Mouse (Mus musculus): ENCODE measurements at regions not wholly inside any gene's neighbourhood (a gene's known extent, or its start where the extent isn't known, plus 50 kb on each side); places are given as distances from the start of the nearest gene placed in this dataset.

DNA sequence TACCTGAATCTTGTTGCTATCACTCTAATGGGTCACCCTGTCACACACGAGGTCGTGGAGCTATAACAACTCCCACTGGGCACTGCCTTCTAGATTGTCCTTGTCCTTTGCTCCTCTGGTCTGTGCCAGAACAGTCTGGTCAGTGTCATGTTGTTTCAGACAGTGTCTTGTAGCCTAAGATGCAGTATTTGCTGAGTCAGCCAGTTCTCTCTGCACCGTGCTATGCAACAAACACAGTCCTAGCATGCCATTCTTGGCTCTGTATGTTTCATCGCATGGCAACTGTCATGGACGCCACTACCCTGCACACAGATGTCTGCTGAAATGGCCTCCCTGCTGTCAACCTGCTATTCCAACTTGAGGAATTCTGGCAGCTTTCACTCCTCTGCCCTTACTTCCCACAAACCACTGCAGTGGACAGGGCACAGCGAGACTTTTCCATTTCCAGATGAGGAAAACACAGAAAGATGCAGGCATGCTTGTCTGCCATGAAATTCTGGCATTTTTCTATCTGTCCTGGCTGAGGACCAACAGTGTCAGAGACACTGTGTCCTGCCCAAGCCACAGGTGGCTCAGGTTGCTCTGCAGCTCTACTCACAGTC, 117.3 kb upstream of the Slc22a23 start:
- WGBS, result 53% methylated on average over 6 of the region's 6 CpGs
- no peaks in the 10 kb centered on the region for H3K9me3 ChIP-seq (replicated peaks)
- H3K4me1 ChIP-seq (replicated peaks), result peaks cover 23% of the 10 kb centered on the region
- no peak overlapping the region for H3K4me2 ChIP-seq
- H3K4me3 ChIP-seq, result no peak overlapping the region
- H3K36me3 ChIP-seq, result no peaks in the 10 kb centered on the region
- no peak overlapping the region for H3K27ac ChIP-seq
- ATAC-seq (replicated peaks; ENCODE audit: insufficient number of reproducible peaks, insufficient read depth, low FRiP score, low read depth), result no peak; the same call in 1 of the 2 replicates
- H3K27me3 ChIP-seq, result no peaks in the 10 kb centered on the region
- H3K9ac ChIP-seq, result no peak overlapping the region

- H3K36me3 ChIP-seq, result no peaks in the 10 kb centered on the region
- H3K4me3 ChIP-seq, result no peak overlapping the region
- WGBS, result 32% methylated on average over 4 of the region's 4 CpGs
- H3K27ac ChIP-seq, result no peak overlapping the region
- H3K4me1 ChIP-seq (replicated peaks), result peaks cover 23% of the 10 kb centered on the region
- no peaks in the 10 kb centered on the region for H3K9me3 ChIP-seq (replicated peaks)
- no peak for ATAC-seq (replicated peaks; ENCODE audit: insufficient number of reproducible peaks, insufficient read depth, low FRiP score, low read depth)
- no peak overlapping the region for H3K9ac ChIP-seq
- no peaks in the 10 kb centered on the region for H3K27me3 ChIP-seq
- H3K4me2 ChIP-seq, result no peak overlapping the region
These were observed 116.0 kb upstream of the Slc22a23 start for GRCm38 (mm10) chr13:34460969-34461368.

DNA sequence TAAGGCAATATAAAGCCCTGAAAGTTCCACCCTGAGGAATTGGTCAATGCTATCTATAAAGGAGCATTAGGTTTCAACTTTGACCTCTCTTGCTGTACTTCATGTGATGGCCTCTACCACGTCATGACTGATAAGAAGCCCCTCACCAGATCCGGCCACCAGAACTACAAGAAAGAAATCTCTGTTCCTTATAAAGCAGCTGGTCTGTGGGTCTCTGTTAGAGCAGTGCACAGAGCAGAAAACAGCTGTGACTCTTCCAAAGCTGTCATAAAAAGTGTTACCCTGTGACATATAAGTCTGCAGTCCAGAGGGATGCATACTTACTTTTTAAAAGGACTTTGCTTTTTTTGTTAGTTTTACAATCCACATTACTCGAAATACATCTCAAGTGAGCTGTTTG, 111.1 kb upstream of the Slc22a23 start:
- ATAC-seq (replicated peaks; ENCODE audit: insufficient number of reproducible peaks, insufficient read depth, low FRiP score, low read depth), result peak; percentile 31; the same call in 1 of the 2 replicates
- Histone ChIP-seq H3K4me1 (replicated peaks) (peaks cover 4% of the 10 kb centered on the region; the same call in 1 of the 2 replicates), H3K4me3 (no peak overlapping the region), H3K9me3 (replicated peaks) (no peaks in the 10 kb centered on the region), H3K36me3 (no peaks in the 10 kb centered on the region), H3K27ac (no peak overlapping the region), H3K4me2 (no peak overlapping the region), H3K9ac (no peak overlapping the region), H3K27me3 (no peaks in the 10 kb centered on the region)
- WGBS, result 44% methylated on average over 3 of the region's 3 CpGs

DNA sequence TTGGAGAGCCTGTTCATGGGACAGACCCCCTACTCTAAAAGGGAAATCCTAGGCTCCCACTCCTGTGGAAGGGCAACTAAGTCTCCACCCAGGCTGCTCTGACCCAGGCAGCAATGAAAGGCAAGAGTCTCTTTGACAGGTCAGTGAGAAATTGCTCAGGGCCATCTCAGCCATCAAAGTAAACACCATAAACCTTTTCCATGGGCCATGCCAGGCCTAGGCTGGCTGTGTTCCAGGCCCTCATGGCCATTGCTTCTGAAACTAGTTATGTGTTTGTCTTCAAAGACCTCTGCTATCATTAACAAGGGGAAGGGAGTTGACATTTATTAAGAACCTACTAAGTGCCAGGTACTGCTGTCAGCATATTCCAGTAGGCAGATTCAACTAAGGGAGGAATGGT, 101.8 kb upstream of the Slc22a23 start:
- no peaks in the 10 kb centered on the region for H3K36me3 ChIP-seq
- H3K27me3 ChIP-seq, result no peaks in the 10 kb centered on the region

DNA sequence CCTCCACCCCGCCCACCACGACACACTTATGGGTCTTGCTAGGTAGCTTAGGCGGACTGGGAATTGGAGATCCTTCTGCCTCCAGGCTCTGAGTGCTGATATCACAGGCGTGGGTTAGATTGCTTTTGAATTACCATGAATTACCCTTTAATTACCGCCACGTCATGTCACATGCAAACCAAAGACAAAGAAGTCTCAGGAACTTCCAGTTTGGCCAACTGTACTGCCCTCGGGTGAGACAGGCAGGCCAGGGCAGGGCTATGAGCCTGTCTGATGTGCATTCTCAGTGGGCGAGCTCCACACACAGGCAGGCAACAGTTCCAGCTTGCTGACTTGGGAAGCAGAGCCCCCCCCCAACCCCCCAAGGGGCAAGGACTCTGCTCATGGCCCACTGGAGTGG, 101.3 kb upstream of the Slc22a23 start:
- Histone ChIP-seq H3K9ac (no peak overlapping the region), H3K4me3 (no peak overlapping the region), H3K27me3 (no peaks in the 10 kb centered on the region), H3K4me1 (replicated peaks) (no peaks in the 10 kb centered on the region), H3K36me3 (no peaks in the 10 kb centered on the region), H3K4me2 (no peak overlapping the region), H3K9me3 (replicated peaks) (no peaks in the 10 kb centered on the region), H3K27ac (no peak overlapping the region)
- 77% methylated on average over 8 of the region's 8 CpGs for WGBS
- no peak for ATAC-seq (replicated peaks; ENCODE audit: insufficient number of reproducible peaks, insufficient read depth, low FRiP score, low read depth)

More for the DNA sequence above, 101.8 kb upstream of the Slc22a23 start:
- Histone ChIP-seq H3K4me2 (no peak overlapping the region), H3K9me3 (replicated peaks) (no peaks in the 10 kb centered on the region), H3K4me3 (no peak overlapping the region), H3K27ac (no peak overlapping the region), H3K9ac (no peak overlapping the region), H3K4me1 (replicated peaks) (no peaks in the 10 kb centered on the region)
- no peak; the same call in 1 of the 2 replicates for ATAC-seq (replicated peaks; ENCODE audit: insufficient number of reproducible peaks, insufficient read depth, low FRiP score, low read depth)

GRCm38 (mm10) chr13:34441347-34441746, 96.4 kb upstream of the Slc22a23 start:
- no peak overlapping the region for H3K4me2 ChIP-seq
- WGBS, result 71% methylated on average over 1 of the region's 1 CpGs

GRCm38 (mm10) chr13:34427527-34427926, 82.5 kb upstream of the Slc22a23 start:
- Histone ChIP-seq H3K36me3 (no peaks in the 10 kb centered on the region), H3K27ac (no peak overlapping the region), H3K4me3 (no peak overlapping the region), H3K4me1 (replicated peaks) (no peaks in the 10 kb centered on the region; the same call in 1 of the 2 replicates), H3K9me3 (replicated peaks) (no peaks in the 10 kb centered on the region), H3K27me3 (no peaks in the 10 kb centered on the region), H3K4me2 (no peak overlapping the region), H3K9ac (no peak overlapping the region)
- 91% methylated on average over 1 of the region's 1 CpGs for WGBS
- ATAC-seq (replicated peaks; ENCODE audit: insufficient number of reproducible peaks, insufficient read depth, low FRiP score, low read depth), result no peak

More at GRCm38 (mm10) chr13:34441347-34441746, 96.4 kb upstream of the Slc22a23 start:
- no peak overlapping the region for H3K9ac ChIP-seq
- H3K9me3 ChIP-seq (replicated peaks), result no peaks in the 10 kb centered on the region
- H3K4me3 ChIP-seq, result no peak overlapping the region
- H3K27ac ChIP-seq, result no peak overlapping the region
- no peak for ATAC-seq (replicated peaks; ENCODE audit: insufficient number of reproducible peaks, insufficient read depth, low FRiP score, low read depth)
- H3K36me3 ChIP-seq, result no peaks in the 10 kb centered on the region
- no peaks in the 10 kb centered on the region for H3K27me3 ChIP-seq
- no peaks in the 10 kb centered on the region for H3K4me1 ChIP-seq (replicated peaks)

GRCm38 (mm10) chr13:34424921-34425320, 79.9 kb upstream of the Slc22a23 start:
- no peak for ATAC-seq (replicated peaks; ENCODE audit: insufficient number of reproducible peaks, insufficient read depth, low FRiP score, low read depth)
- Histone ChIP-seq H3K4me2 (no peak overlapping the region), H3K9me3 (replicated peaks) (no peaks in the 10 kb centered on the region), H3K27me3 (no peaks in the 10 kb centered on the region), H3K36me3 (no peaks in the 10 kb centered on the region), H3K27ac (no peak overlapping the region), H3K9ac (no peak overlapping the region), H3K4me3 (no peak overlapping the region), H3K4me1 (replicated peaks) (no peaks in the 10 kb centered on the region; the same call in 1 of the 2 replicates)
- WGBS, result 70% methylated on average over 3 of the region's 3 CpGs

DNA sequence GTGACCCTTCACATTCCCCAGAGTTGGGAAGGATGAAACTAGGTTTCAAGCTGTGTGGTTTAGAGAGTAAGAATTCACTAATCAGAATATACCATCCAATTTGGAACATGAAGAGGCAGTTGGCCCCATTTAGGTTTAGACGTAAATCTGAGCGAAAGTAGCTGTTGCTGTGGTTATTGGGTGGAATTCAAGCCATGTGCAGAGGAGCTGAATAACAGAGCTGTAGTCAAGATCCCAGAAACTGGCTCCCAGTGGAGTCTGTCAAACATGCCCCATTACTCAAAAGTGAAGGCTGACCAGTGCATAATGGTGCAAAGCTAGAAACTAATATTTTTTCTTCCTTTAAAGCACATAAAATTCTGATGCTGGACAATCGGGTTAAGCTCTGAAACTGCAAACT, 76.7 kb upstream of the Slc22a23 start:
- WGBS, result 79% methylated on average over 3 of the region's 3 CpGs
- no peak overlapping the region for H3K4me2 ChIP-seq
- ATAC-seq (replicated peaks; ENCODE audit: insufficient number of reproducible peaks, insufficient read depth, low FRiP score, low read depth), result no peak
- H3K27me3 ChIP-seq, result no peaks in the 10 kb centered on the region
- H3K9ac ChIP-seq, result no peak overlapping the region
- no peaks in the 10 kb centered on the region for H3K9me3 ChIP-seq (replicated peaks)
- no peaks in the 10 kb centered on the region; the same call in 1 of the 2 replicates for H3K4me1 ChIP-seq (replicated peaks)
- no peaks in the 10 kb centered on the region for H3K36me3 ChIP-seq
- no peak overlapping the region for H3K4me3 ChIP-seq
- no peak overlapping the region for H3K27ac ChIP-seq

DNA sequence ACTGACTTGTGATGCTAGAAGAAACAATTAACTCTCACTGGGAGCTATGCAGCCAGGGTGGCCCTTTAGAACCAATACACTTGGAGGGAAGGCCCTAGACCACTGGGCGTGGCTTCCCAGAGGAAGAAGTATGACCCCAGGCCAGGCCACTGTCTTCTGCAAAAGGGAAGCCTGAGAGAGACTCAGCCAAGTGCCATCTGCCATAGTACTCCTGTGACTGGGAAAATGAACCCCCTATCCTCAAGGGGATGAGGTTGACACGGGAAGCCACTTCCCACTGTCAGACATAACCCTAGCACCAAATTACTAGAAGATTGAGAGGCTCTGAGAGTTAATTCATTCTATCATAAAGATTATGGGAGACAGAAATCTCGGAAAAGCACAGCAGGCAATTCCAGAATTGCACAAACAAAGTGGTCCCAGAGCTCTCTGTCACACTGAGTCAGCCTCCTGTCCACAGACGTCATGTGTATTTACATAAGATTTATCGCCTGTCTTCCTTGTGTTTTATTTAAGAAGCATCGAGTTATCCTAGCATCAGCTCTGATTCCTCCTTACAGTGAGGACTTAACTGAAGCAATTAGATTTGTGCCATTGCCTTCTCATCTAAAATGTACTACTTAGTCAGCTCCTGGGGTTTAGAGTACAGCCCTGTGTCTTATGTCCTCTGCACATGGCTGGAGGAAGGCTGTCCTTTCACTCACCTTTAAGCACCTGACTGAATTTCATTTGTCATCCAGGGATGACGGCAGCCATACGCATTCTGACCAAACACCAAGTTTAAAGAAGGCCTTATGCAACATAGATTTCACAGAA, 75.6 kb upstream of the Slc22a23 start:
- 63% methylated on average over 8 of the region's 8 CpGs for WGBS
- no peak for ATAC-seq (replicated peaks; ENCODE audit: insufficient number of reproducible peaks, insufficient read depth, low FRiP score, low read depth)
- Histone ChIP-seq H3K4me1 (replicated peaks) (no peaks in the 10 kb centered on the region; the same call in 1 of the 2 replicates), H3K4me2 (no peak overlapping the region), H3K36me3 (no peaks in the 10 kb centered on the region), H3K27me3 (no peaks in the 10 kb centered on the region), H3K27ac (no peak overlapping the region), H3K9ac (no peak overlapping the region), H3K9me3 (replicated peaks) (no peaks in the 10 kb centered on the region), H3K4me3 (no peak overlapping the region)

DNA sequence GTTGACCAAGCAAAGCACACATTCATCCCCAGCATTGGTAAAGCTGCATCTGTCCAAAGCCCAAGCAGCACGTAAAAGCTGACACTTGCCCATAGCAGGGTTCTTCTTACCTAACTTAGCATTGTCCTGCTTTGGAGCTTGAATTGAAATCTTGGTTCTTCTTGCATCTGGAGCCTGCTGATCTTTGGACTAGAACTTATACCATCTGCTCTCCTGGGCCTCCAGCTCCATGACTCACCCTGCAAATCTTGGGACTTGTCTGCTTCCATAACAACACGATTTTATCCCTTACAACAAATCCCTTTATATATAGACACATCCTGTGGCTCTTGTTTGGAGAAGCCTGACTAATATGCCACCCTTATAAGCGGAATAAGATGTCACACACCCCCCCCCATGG, 74.1 kb upstream of the Slc22a23 start:
- H3K4me2 ChIP-seq, result no peak overlapping the region
- H3K27me3 ChIP-seq, result no peaks in the 10 kb centered on the region
- no peak overlapping the region for H3K9ac ChIP-seq
- ATAC-seq (replicated peaks; ENCODE audit: insufficient number of reproducible peaks, insufficient read depth, low FRiP score, low read depth), result no peak
- H3K4me1 ChIP-seq (replicated peaks), result no peaks in the 10 kb centered on the region; the same call in 1 of the 2 replicates
- 74% methylated on average over 3 of the region's 3 CpGs for WGBS
- no peak overlapping the region for H3K4me3 ChIP-seq
- no peak overlapping the region for H3K27ac ChIP-seq
- no peaks in the 10 kb centered on the region for H3K36me3 ChIP-seq
- H3K9me3 ChIP-seq (replicated peaks), result no peaks in the 10 kb centered on the region

DNA sequence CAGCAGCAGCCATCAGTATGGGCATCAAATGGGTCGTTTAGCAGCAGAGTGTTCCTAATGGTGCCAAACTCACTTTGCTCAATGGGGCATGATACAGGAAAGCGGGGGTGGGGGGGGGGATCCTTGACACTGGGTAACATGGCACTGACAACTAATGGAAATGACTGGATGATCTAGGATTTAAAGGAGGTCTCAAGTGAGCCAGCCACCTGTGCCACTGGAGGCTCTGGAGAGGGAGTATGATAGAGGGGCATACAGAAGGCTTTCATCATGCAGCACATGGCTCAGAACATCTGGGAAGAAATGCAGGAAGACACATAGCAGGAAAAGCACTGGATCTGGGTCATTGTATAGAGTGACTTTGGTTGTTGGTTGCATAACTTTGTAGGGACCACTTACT, 71.6 kb upstream of the Slc22a23 start:
- Histone ChIP-seq H3K27ac (no peak overlapping the region), H3K36me3 (no peaks in the 10 kb centered on the region), H3K27me3 (no peaks in the 10 kb centered on the region), H3K4me1 (replicated peaks) (no peaks in the 10 kb centered on the region), H3K4me3 (no peak overlapping the region), H3K9me3 (replicated peaks) (no peaks in the 10 kb centered on the region), H3K4me2 (no peak overlapping the region), H3K9ac (no peak overlapping the region)
- WGBS, result 62% methylated on average over 2 of the region's 2 CpGs
- no peak for ATAC-seq (replicated peaks; ENCODE audit: insufficient number of reproducible peaks, insufficient read depth, low FRiP score, low read depth)

All from heart, embryonic 15.5 days (tissue).